Mouse (Mus musculus) urinary bladder, postnatal 10 days (tissue): ENCODE results near the gene Dmrtc1c1.
"Not testable (repeated sequence)": the region's sequence is repeated elsewhere in the genome, so short reads cannot be mapped to it uniquely, and the experiment has no call there.

Experiments
- DNase-seq: peaks from one replicate; pipeline ENCODE4 v3.0.0; 2022; ENCODE audit warnings: low spot score

The Dmrtc1c1 gene

DNA sequence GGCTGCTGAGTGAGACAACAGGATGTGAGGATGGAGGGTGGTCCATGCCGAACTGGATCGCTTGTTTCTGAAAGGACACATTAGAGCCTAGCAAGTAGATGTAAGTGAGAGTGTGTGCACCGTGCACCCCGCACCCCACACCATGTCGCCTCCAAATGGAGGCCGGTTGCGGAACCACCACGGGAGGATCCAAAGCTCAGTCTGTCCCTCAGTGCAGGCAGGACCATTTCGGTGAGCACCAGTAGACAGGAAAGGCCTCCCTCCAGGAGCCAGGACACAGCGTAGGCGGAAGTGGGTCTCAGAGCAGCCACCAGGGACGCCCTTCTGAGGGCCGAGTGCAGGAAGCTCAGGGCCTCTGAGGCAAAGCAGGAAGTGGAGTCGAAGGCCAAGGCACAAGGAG, at the start of gene Dmrtc1c1:
Gene Dmrtc1c1 (plus strand): TSS at position 301 of the 400 bp plus-strand sequence.
- DNase-seq = not testable (repeated sequence)

GRCm38 (mm10) chrX:102765878-102766277, 36.9 kb upstream of the Dmrtc1c1 start:
- DNase-seq = no peak

- DNase-seq = no peak
Measured at GRCm38 (mm10) chrX:102812311-102812710, 9.5 kb downstream of the Dmrtc1c1 start.

DNA sequence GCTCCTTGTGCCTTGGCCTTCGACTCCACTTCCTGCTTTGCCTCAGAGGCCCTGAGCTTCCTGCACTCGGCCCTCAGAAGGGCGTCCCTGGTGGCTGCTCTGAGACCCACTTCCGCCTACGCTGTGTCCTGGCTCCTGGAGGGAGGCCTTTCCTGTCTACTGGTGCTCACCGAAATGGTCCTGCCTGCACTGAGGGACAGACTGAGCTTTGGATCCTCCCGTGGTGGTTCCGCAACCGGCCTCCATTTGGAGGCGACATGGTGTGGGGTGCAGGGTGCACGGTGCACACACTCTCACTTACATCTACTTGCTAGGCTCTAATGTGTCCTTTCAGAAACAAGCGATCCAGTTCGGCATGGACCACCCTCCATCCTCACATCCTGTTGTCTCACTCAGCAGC, 51.8 kb downstream of the Dmrtc1c1 start, which contains the start of gene Dmrtc1c2:
Gene Dmrtc1c2 (minus strand): TSS at position 101 of the 400 bp plus-strand sequence.
- DNase-seq = not testable (repeated sequence)
